Mouse (Mus musculus) thymus, postnatal 4 days (tissue): Measurements from ENCODE around the gene Rhox3e.
"Not testable (repeated sequence)": the region's sequence is repeated elsewhere in the genome, so short reads cannot be mapped to it uniquely, and the experiment has no call there.

Source experiments
- DNase-seq: peaks from one replicate; pipeline ENCODE4 v3.0.0; 2021

The Rhox3e gene

GRCm38 (mm10) chrX:37541719-37542118, at the start of gene Rhox3e:
TSS of gene Rhox3e (plus strand) at chrX:37542019.
- DNase-seq = not testable (repeated sequence)

GRCm38 (mm10) chrX:37514059-37514458, 27.8 kb upstream of the Rhox3e start, which contains the start of gene Rhox4d:
TSS of gene Rhox4d (plus strand) at chrX:37514359.
- not testable (repeated sequence) for DNase-seq

GRCm38 (mm10) chrX:37530152-37530551, 11.7 kb upstream of the Rhox3e start, which contains the start of gene Rhox2e:
TSS of gene Rhox2e (plus strand) at chrX:37530452.
- not testable (repeated sequence) for DNase-seq

- not testable (repeated sequence) for DNase-seq
These were observed 15.3 kb downstream of the Rhox3e start, which contains the start of gene Rhox4e for GRCm38 (mm10) chrX:37557112-37557511. TSS of gene Rhox4e (plus strand) at chrX:37557412.

- not testable (repeated sequence) for DNase-seq
These were observed 29.3 kb downstream of the Rhox3e start, which contains the start of gene Rhox2f for GRCm38 (mm10) chrX:37571105-37571504. TSS of gene Rhox2f (plus strand) at chrX:37571405.

- DNase-seq = not testable (repeated sequence)
These were observed 30.8 kb downstream of the Rhox3e start for GRCm38 (mm10) chrX:37572638-37573037.

GRCm38 (mm10) chrX:37580692-37581091, 38.9 kb downstream of the Rhox3e start, which contains the start of gene Rhox3f:
TSS of gene Rhox3f (plus strand) at chrX:37580992.
- not testable (repeated sequence) for DNase-seq
